Mouse (Mus musculus): Measurements from ENCODE around the gene Iqgap2. TPM values are rescaled to one million over a fixed set of nuclear protein-coding genes. Genes with fewer than 3 reads are reported as not detected.

The Iqgap2 gene
- polyA plus RNA-seq (2015; fragmentation: Nextera tagmentation; extraction: Ambion mirVana), result 16.2 and 18.4 TPM in 2 replicates

- no peaks in the 10 kb centered on the region for H3K9me3 ChIP-seq (replicated peaks; ENCODE audit: control insufficient read depth, low read length)
- no peaks in the 10 kb centered on the region for H3K36me3 ChIP-seq (ENCODE audit: control insufficient read depth, insufficient read depth, low read length)
- peak within 1 kb of the TSS; percentile 79 for H3K4me3 ChIP-seq (replicated peaks; ENCODE audit: low read length)
- H3K27ac ChIP-seq (ENCODE audit: low read length), result peak within 1 kb of the TSS; percentile 79
- ATAC-seq (ENCODE audit: insufficient read depth, low FRiP score), result peak; percentile 64; the same call in 1 of the 2 replicates
- H3K9ac ChIP-seq (ENCODE audit: low read length), result peak within 1 kb of the TSS; percentile 89
- no peaks in the 10 kb centered on the region for H3K27me3 ChIP-seq (ENCODE audit: control insufficient read depth, insufficient read depth, low read length)
- peaks cover 12% of the 10 kb centered on the region; the same call in 1 of the 2 replicates for H3K4me1 ChIP-seq (ENCODE audit: control insufficient read depth, insufficient read depth, low read length)
- peak within 1 kb of the TSS; percentile 88 for H3K4me2 ChIP-seq (ENCODE audit: low read depth, low read length)
- under 1% methylated on average over 48 of the region's 48 CpGs for WGBS
Observed at GRCm38 (mm10) chr13:95891491-95891925, at the start of gene Iqgap2. Gene Iqgap2 (minus strand): TSS chr13:95891922.

GRCm38 (mm10) chr13:95940811-95941210 lies 49.1 kb upstream of the Iqgap2 start:
- no peak for ATAC-seq (ENCODE audit: insufficient read depth, low FRiP score)
- WGBS, result 51% methylated on average over 5 of the region's 5 CpGs

GRCm38 (mm10) chr13:95924201-95924621 lies 32.5 kb upstream of the Iqgap2 start:
- ATAC-seq (ENCODE audit: insufficient read depth, low FRiP score), result peak; percentile 64; the same call in 1 of the 2 replicates
- 54% methylated on average over 2 of the region's 2 CpGs for WGBS

More at GRCm38 (mm10) chr13:95940811-95941210, 49.1 kb upstream of the Iqgap2 start:
- H3K4me2 ChIP-seq (ENCODE audit: low read depth, low read length), result no peak overlapping the region
- no peaks in the 10 kb centered on the region for H3K4me1 ChIP-seq (ENCODE audit: control insufficient read depth, insufficient read depth, low read length)
- H3K9me3 ChIP-seq (replicated peaks; ENCODE audit: control insufficient read depth, low read length), result no peaks in the 10 kb centered on the region
- H3K27ac ChIP-seq (ENCODE audit: low read length), result no peak overlapping the region
- H3K36me3 ChIP-seq (ENCODE audit: control insufficient read depth, insufficient read depth, low read length), result no peaks in the 10 kb centered on the region
- H3K27me3 ChIP-seq (ENCODE audit: control insufficient read depth, insufficient read depth, low read length), result no peaks in the 10 kb centered on the region
- H3K4me3 ChIP-seq (replicated peaks; ENCODE audit: low read length), result no peak overlapping the region
- no peak overlapping the region for H3K9ac ChIP-seq (ENCODE audit: low read length)

GRCm38 (mm10) chr13:95922626-95923025 lies 30.9 kb upstream of the Iqgap2 start:
- Histone ChIP-seq H3K9ac (ENCODE audit: low read length) (no peak overlapping the region), H3K9me3 (replicated peaks; ENCODE audit: control insufficient read depth, low read length) (0 out of 2 replicates have a peak, but pooled peaks cover 3% of the 10 kb centered on the region), H3K4me2 (ENCODE audit: low read depth, low read length) (no peak overlapping the region), H3K4me3 (replicated peaks; ENCODE audit: low read length) (no peak overlapping the region), H3K27ac (ENCODE audit: low read length) (no peak overlapping the region), H3K4me1 (ENCODE audit: control insufficient read depth, insufficient read depth, low read length) (no peaks in the 10 kb centered on the region), H3K36me3 (ENCODE audit: control insufficient read depth, insufficient read depth, low read length) (no peaks in the 10 kb centered on the region), H3K27me3 (ENCODE audit: control insufficient read depth, insufficient read depth, low read length) (no peaks in the 10 kb centered on the region)
- no peak for ATAC-seq (ENCODE audit: insufficient read depth, low FRiP score)
- 83% methylated on average over 4 of the region's 4 CpGs for WGBS

More at GRCm38 (mm10) chr13:95924201-95924621, 32.5 kb upstream of the Iqgap2 start:
- H3K4me2 ChIP-seq (ENCODE audit: low read depth, low read length), result no peak overlapping the region
- H3K4me3 ChIP-seq (replicated peaks; ENCODE audit: low read length), result no peak overlapping the region
- H3K27ac ChIP-seq (ENCODE audit: low read length), result peak overlapping the region; percentile 9; the same call in 1 of the 2 replicates
- 0 out of 2 replicates have a peak, but pooled peaks cover 3% of the 10 kb centered on the region for H3K9me3 ChIP-seq (replicated peaks; ENCODE audit: control insufficient read depth, low read length)
- no peaks in the 10 kb centered on the region for H3K27me3 ChIP-seq (ENCODE audit: control insufficient read depth, insufficient read depth, low read length)
- no peaks in the 10 kb centered on the region for H3K36me3 ChIP-seq (ENCODE audit: control insufficient read depth, insufficient read depth, low read length)
- no peaks in the 10 kb centered on the region for H3K4me1 ChIP-seq (ENCODE audit: control insufficient read depth, insufficient read depth, low read length)
- H3K9ac ChIP-seq (ENCODE audit: low read length), result no peak overlapping the region

GRCm38 (mm10) chr13:95918624-95919284 lies 27.0 kb upstream of the Iqgap2 start:
- Histone ChIP-seq H3K9ac (ENCODE audit: low read length) (no peak overlapping the region), H3K4me2 (ENCODE audit: low read depth, low read length) (no peak overlapping the region), H3K27me3 (ENCODE audit: control insufficient read depth, insufficient read depth, low read length) (no peaks in the 10 kb centered on the region), H3K4me1 (ENCODE audit: control insufficient read depth, insufficient read depth, low read length) (no peaks in the 10 kb centered on the region), H3K27ac (ENCODE audit: low read length) (no peak overlapping the region), H3K9me3 (replicated peaks; ENCODE audit: control insufficient read depth, low read length) (0 out of 2 replicates have a peak, but pooled peaks cover 3% of the 10 kb centered on the region), H3K4me3 (replicated peaks; ENCODE audit: low read length) (no peak overlapping the region), H3K36me3 (ENCODE audit: control insufficient read depth, insufficient read depth, low read length) (no peaks in the 10 kb centered on the region)
- ATAC-seq (ENCODE audit: insufficient read depth, low FRiP score), result no peak
- 87% methylated on average over 9 of the region's 9 CpGs for WGBS

GRCm38 (mm10) chr13:95913046-95913406 lies 21.3 kb upstream of the Iqgap2 start:
- Histone ChIP-seq H3K4me1 (ENCODE audit: control insufficient read depth, insufficient read depth, low read length) (no peaks in the 10 kb centered on the region), H3K27ac (ENCODE audit: low read length) (no peak overlapping the region), H3K36me3 (ENCODE audit: control insufficient read depth, insufficient read depth, low read length) (no peaks in the 10 kb centered on the region), H3K9ac (ENCODE audit: low read length) (no peak overlapping the region), H3K4me3 (replicated peaks; ENCODE audit: low read length) (no peak overlapping the region), H3K27me3 (ENCODE audit: control insufficient read depth, insufficient read depth, low read length) (no peaks in the 10 kb centered on the region), H3K4me2 (ENCODE audit: low read depth, low read length) (no peak overlapping the region), H3K9me3 (replicated peaks; ENCODE audit: control insufficient read depth, low read length) (no peaks in the 10 kb centered on the region)
- ATAC-seq (ENCODE audit: insufficient read depth, low FRiP score), result no peak
- 81% methylated on average over 2 of the region's 2 CpGs for WGBS

GRCm38 (mm10) chr13:95912157-95913045 lies 20.7 kb upstream of the Iqgap2 start:
- no peak overlapping the region for H3K9ac ChIP-seq (ENCODE audit: low read length)
- no peak overlapping the region for H3K4me2 ChIP-seq (ENCODE audit: low read depth, low read length)
- no peak overlapping the region for H3K27ac ChIP-seq (ENCODE audit: low read length)
- no peaks in the 10 kb centered on the region for H3K36me3 ChIP-seq (ENCODE audit: control insufficient read depth, insufficient read depth, low read length)
- H3K27me3 ChIP-seq (ENCODE audit: control insufficient read depth, insufficient read depth, low read length), result no peaks in the 10 kb centered on the region
- no peaks in the 10 kb centered on the region for H3K9me3 ChIP-seq (replicated peaks; ENCODE audit: control insufficient read depth, low read length)
- 77% methylated on average over 11 of the region's 11 CpGs for WGBS
- no peak overlapping the region for H3K4me3 ChIP-seq (replicated peaks; ENCODE audit: low read length)
- ATAC-seq (ENCODE audit: insufficient read depth, low FRiP score), result no peak
- H3K4me1 ChIP-seq (ENCODE audit: control insufficient read depth, insufficient read depth, low read length), result no peaks in the 10 kb centered on the region

GRCm38 (mm10) chr13:95910270-95910669 lies 18.5 kb upstream of the Iqgap2 start:
- H3K4me3 ChIP-seq (replicated peaks; ENCODE audit: low read length), result no peak overlapping the region
- H3K9me3 ChIP-seq (replicated peaks; ENCODE audit: control insufficient read depth, low read length), result no peaks in the 10 kb centered on the region
- H3K4me2 ChIP-seq (ENCODE audit: low read depth, low read length), result no peak overlapping the region
- no peaks in the 10 kb centered on the region for H3K27me3 ChIP-seq (ENCODE audit: control insufficient read depth, insufficient read depth, low read length)
- 71% methylated on average over 9 of the region's 9 CpGs for WGBS
- ATAC-seq (ENCODE audit: insufficient read depth, low FRiP score), result no peak
- no peaks in the 10 kb centered on the region for H3K36me3 ChIP-seq (ENCODE audit: control insufficient read depth, insufficient read depth, low read length)
- H3K9ac ChIP-seq (ENCODE audit: low read length), result no peak overlapping the region
- H3K27ac ChIP-seq (ENCODE audit: low read length), result no peak overlapping the region
- H3K4me1 ChIP-seq (ENCODE audit: control insufficient read depth, insufficient read depth, low read length), result no peaks in the 10 kb centered on the region

GRCm38 (mm10) chr13:95909244-95909643 lies 17.5 kb upstream of the Iqgap2 start:
- Histone ChIP-seq H3K9me3 (replicated peaks; ENCODE audit: control insufficient read depth, low read length) (no peaks in the 10 kb centered on the region), H3K36me3 (ENCODE audit: control insufficient read depth, insufficient read depth, low read length) (no peaks in the 10 kb centered on the region), H3K4me2 (ENCODE audit: low read depth, low read length) (no peak overlapping the region), H3K4me1 (ENCODE audit: control insufficient read depth, insufficient read depth, low read length) (no peaks in the 10 kb centered on the region), H3K27ac (ENCODE audit: low read length) (no peak overlapping the region), H3K27me3 (ENCODE audit: control insufficient read depth, insufficient read depth, low read length) (no peaks in the 10 kb centered on the region), H3K4me3 (replicated peaks; ENCODE audit: low read length) (no peak overlapping the region), H3K9ac (ENCODE audit: low read length) (no peak overlapping the region)
- ATAC-seq (ENCODE audit: insufficient read depth, low FRiP score), result no peak
- 73% methylated on average over 2 of the region's 2 CpGs for WGBS

All from stomach, embryonic 16.5 days (tissue).